Mouse (Mus musculus) cortical plate, adult 2 months (tissue): ENCODE measurements at regions not wholly inside any gene's neighbourhood (a gene's known extent, or its start where the extent isn't known, plus 50 kb on each side); places are given as distances from the start of the nearest gene placed in this dataset.

Source experiments
- CTCF ChIP-seq: fragments of 200-500 bp; IDR thresholded peaks from 2 replicates; pipeline ENCODE4 v1.5.1; 2011; ENCODE audit warnings: mild to moderate bottlenecking, control low read depth, low read length; ENCODE audit not compliant: insufficient read depth; ENCODE audit errors: extremely low read depth
- POLR2A ChIP-seq: fragments of 200-500 bp; IDR thresholded peaks from 2 replicates; pipeline ENCODE4 v1.6.1; 2011; ENCODE audit warnings: mild to moderate bottlenecking, low read length, control low read depth; ENCODE audit not compliant: insufficient read depth; ENCODE audit errors: extremely low read depth

- TF ChIP-seq POLR2A (no peak), CTCF (no peak)
Observed at GRCm38 (mm10) chr5:52309317-52310060, 54.1 kb upstream of the Sod3 start.
